Mouse (Mus musculus) c-Kit-positive CD71-positive TER-119-positive erythroid progenitor cells, embryonic 14.5 days (primary cell): ENCODE measurements at regions not wholly inside any gene's neighbourhood (a gene's known extent, or its start where the extent isn't known, plus 50 kb on each side); places are given as distances from the start of the nearest gene placed in this dataset.
A peak's percentile ranks its signal among the peaks of the same experiment; 100 is the strongest.
"Not testable (repeated sequence)": the region's sequence is repeated elsewhere in the genome, so short reads cannot be mapped to it uniquely, and the experiment has no call there.

ENCODE experiments used
- DNase-seq: peaks from one replicate; pipeline ENCODE4 v3.0.0-alpha.2; 2013; ENCODE audit warnings: low spot score

DNA sequence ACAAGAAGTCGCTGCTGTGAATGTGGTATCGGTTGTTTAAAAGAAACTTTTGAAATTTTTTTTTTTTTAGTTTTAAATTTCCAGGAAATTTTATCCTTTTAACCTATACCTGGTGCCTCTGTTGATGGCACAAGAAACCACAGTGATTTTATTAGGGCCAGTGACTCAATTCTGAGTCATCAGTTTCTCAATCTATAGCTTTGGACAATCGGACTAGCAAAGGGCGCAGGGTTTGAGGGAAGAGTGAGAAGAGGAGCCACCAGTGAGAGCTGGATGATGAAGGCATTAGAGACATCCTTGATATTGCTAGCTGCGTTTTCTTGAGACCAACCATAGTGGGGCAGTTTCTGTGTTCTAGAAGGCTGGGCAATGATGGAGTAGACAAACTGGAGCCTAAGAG, 55.4 kb upstream of the Il33 start:
- DNase-seq, result no peak

DNA sequence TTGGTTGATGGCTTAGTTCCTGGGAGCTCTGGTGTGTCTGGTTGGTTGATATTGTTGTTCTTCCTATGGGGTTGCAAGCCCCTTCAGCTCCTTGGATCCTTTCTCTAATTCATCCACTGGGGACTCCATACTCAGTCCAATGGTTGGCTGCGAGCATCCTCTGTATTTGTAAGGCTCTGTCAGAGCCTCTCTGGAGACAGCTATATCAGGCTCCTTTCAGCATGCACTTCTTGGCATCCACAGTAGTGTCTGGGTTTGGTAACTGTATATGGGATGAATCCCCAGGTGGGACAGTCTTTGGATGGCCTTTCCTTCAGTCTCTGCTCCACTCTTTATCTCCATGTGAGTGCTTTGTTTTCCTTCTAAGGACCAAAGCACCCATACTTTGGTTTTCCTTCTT, 55.9 kb upstream of the Ranbp6 start:
- not testable (repeated sequence) for DNase-seq

- DNase-seq, result no peak
These were observed 54.0 kb upstream of the Ranbp6 start for GRCm38 (mm10) chr19:29866822-29867221.

GRCm38 (mm10) chr19:29865142-29865541, 52.4 kb upstream of the Ranbp6 start:
- peak; percentile 18 for DNase-seq

DNA sequence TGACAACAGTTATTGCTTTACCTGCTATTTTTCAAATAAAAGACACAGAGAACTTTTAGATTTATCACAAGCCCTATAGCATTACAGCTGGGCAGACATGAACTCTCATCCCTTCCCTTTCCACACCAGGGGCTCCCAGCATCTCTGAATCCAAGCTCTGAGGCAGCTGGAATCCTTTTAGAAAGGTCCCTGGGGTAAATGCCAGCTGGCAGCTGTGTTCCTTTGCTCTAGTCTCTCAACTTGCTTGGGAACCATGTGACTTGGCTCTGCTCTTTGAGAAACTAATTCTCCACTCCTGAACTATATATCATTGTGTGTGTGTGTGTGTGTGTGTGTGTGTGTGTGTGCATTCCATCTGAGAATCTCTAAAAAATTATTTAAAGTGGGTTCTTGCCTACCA, 50.0 kb upstream of the Ranbp6 start:
- DNase-seq, result no peak
